Mouse (Mus musculus) heart, embryonic 10.5 days (tissue): ENCODE results near the gene Thap3. TPM values are rescaled to one million over a fixed set of nuclear protein-coding genes. Genes with fewer than 3 reads are reported as not detected.

Experiments
- DNase-seq: peaks from one replicate; pipeline ENCODE4 v3.0.0-alpha.2; 2017; ENCODE audit warnings: low spot score
- H3K27ac ChIP-seq: fragments of 300-500 bp; sonication (generic); 2 replicates; pipeline ENCODE4 v1.5.1; 2016; ENCODE audit warnings: mild to moderate bottlenecking
- H3K27me3 ChIP-seq: fragments of 300-500 bp; sonication (generic); 2 replicates; pipeline ENCODE4 v1.6.1; 2016; ENCODE audit warnings: mild to moderate bottlenecking; ENCODE audit not compliant: poor library complexity, insufficient read depth, severe bottlenecking
- H3K36me3 ChIP-seq: fragments of 300-500 bp; sonication (generic); 2 replicates; pipeline ENCODE4 v1.6.1; 2016; ENCODE audit warnings: mild to moderate bottlenecking, moderate library complexity
- H3K4me1 ChIP-seq: fragments of 300-500 bp; sonication (generic); 2 replicates; pipeline ENCODE4 v1.6.1; 2016; ENCODE audit warnings: mild to moderate bottlenecking
- H3K4me3 ChIP-seq: fragments of 300-500 bp; sonication (generic); 2 replicates; pipeline ENCODE4 v1.5.1; 2016; ENCODE audit warnings: mild to moderate bottlenecking, moderate library complexity
- H3K9me3 ChIP-seq: fragments of 300-500 bp; sonication (generic); 2 replicates; pipeline ENCODE4 v1.6.1; 2016; ENCODE audit warnings: mild to moderate bottlenecking, moderate library complexity
- WGBS: fragments of 180-500 bp; shearing (Covaris S2); methylation state at CpG from one replicate; pipeline ENCODE4 v1.1.7; 2016; 5-methylcytosine and 5-hydroxymethylcytosine counted together
- polyA plus RNA-seq: library from polyadenylated mRNA; unstranded; fragments of >200 nt; fragmentation: Nextera tagmentation; extraction: Ambion mirVana; gene quantifications from 2 replicates; pipeline ENCODE4 v1.2.1, GENCODE M21; 2016

The Thap3 gene
- polyA plus RNA-seq, 1 experiment from 2014 or later: 29.3 TPM

DNA sequence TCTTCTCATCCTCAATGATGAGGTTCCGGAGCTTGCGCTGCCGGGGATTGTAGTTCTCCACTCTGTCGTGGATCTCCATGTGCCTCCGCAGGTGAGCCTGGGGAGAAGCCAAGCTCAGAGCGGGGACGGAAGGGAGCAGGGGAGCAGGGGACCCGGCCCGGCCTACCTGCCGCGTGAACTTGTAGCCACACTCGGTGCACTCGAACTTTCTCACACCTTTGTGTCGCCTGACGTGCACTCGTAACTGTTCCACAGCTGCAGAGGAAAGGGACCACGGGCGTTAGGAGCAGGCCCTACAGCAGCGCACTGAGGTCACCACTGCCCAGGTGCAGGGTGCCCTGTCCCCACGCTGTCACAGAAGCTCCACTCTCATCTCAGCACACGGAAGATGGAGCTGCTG lies 31.2 kb upstream of the Thap3 start:
- Histone ChIP-seq H3K36me3 (peaks cover 96% of the 10 kb centered on the region), H3K9me3 (no peaks in the 10 kb centered on the region), H3K4me1 (peaks cover 16% of the 10 kb centered on the region), H3K27me3 (no peaks in the 10 kb centered on the region), H3K4me3 (no peak overlapping the region), H3K27ac (no peak overlapping the region)
- DNase-seq: no peak
- WGBS: 92% methylated on average over 21 of the region's 21 CpGs

DNA sequence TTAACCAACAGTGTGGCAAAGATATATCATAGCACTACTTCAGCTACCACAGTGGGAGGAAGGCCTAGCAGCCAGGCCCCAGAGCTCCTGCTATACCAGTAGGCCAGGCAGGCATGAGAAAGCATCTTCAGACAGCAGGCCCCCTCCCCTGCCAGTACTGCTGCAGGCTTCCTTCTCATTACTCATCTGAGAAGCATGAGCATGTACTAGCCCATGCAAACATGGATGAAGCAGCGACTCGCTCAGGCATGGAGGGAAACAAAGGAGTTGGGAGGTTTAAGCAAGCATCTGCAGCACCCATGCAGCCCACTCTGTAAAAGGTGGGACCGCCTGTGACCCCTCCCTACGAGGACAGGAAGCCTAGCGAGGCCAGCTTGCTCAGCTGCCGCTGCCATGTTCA lies 30.3 kb upstream of the Thap3 start:
- Histone ChIP-seq H3K4me3 (no peak overlapping the region), H3K27ac (no peak overlapping the region), H3K4me1 (peaks cover 15% of the 10 kb centered on the region; the same call in 1 of the 2 replicates), H3K36me3 (peaks cover 100% of the 10 kb centered on the region), H3K27me3 (no peaks in the 10 kb centered on the region), H3K9me3 (no peaks in the 10 kb centered on the region)
- WGBS: 84% methylated on average over 6 of the region's 6 CpGs
- no peak for DNase-seq

DNA sequence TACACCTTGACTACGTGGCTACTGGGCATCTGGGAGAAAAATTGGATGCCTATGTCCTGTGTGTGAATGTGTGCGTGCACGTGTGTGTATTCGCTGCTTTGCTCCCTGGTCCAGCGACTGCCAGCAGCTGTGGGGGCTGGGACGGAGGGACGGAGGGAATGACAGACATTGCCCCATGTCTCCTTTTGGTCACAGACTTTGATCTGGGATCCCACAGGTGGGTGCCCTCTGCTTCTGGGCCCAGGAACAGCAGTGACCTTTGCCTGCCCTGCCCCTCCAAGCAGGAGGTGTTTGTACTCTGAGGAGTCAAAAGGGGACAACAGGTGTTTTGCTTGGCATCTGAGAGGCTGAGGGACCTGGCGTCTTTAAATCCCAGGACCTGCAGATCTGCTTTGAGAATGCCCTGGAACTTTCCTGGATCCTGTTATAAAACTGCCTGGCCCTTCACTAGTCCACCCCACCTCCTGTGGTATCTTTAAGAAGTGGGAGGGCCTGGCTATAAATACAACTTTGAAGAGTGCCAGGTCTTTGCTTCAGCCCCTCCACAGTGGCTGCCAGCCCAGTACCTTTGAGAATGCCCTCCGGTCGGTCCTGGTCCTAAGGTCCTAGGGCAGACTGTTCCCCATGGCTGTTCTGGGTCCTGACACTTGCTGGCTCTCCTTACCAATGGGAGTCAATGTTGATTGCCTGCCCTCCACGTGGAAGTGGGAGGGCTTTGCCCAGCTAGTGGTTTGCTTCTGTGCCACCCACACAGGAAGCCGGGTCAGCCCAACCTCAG lies 24.4 kb upstream of the Thap3 start:
- H3K4me3 ChIP-seq: peak overlapping the region; percentile 96
- H3K36me3 ChIP-seq: peaks cover 68% of the 10 kb centered on the region
- 75% methylated on average over 12 of the region's 12 CpGs for WGBS
- peaks cover 58% of the 10 kb centered on the region for H3K4me1 ChIP-seq
- H3K27ac ChIP-seq: peak overlapping the region; percentile 39; the same call in 1 of the 2 replicates
- H3K9me3 ChIP-seq: no peaks in the 10 kb centered on the region
- no peaks in the 10 kb centered on the region for H3K27me3 ChIP-seq
- no peak for DNase-seq

DNA sequence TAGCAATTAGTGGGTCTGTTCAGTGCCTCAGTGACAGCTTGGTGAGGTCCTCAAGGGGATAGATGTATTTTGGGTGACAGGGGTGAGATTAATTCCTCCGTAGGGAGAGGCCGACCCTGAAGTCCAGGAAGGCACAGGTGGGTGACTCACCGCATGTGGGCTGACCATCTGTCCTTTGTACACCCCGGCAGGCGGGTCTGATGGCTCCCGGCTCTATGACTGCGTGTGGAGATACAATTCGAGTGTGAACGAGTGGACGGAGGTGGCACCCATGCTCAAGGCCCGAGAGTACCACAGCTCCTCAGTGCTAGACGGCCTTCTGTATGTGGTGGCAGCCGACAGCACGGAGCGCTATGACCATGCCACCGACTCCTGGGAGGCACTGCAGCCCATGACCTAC lies 23.3 kb upstream of the Thap3 start:
- no peak for DNase-seq
- WGBS: 80% methylated on average over 16 of the region's 16 CpGs
- H3K36me3 ChIP-seq: peaks cover 56% of the 10 kb centered on the region
- peak overlapping the region; percentile 10 for H3K27ac ChIP-seq
- H3K9me3 ChIP-seq: no peaks in the 10 kb centered on the region
- peaks cover 68% of the 10 kb centered on the region for H3K4me1 ChIP-seq
- no peaks in the 10 kb centered on the region for H3K27me3 ChIP-seq
- H3K4me3 ChIP-seq: peak overlapping the region; percentile 96

DNA sequence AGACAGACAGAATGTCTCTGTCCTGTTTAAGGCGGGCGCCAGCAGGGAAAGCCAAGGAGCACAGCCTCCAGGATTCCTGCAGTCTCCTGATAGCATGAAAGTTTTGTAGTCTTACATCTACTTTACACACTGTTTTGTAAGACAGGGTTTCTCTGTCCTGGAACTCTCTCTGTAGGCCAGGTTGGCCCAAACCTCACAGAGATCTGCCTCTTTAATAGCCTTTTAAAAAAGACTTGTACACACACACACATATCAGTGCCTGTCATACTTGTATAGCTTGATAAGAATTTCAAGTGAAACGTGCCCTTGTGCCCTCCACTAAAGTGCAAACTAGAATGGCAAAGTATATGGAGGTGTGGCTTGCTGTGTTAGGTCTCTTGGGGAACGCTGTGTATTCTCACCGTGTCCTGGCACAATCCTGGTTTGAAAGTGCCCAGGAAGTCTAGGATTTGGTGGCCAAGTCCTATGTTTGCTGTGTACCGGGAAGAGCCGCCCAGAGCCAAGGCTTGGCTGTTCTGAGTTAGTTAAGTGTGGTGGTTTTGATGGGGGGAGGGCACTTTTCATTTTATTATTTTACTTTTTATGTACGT lies 22.5 kb upstream of the Thap3 start:
- peaks cover 76% of the 10 kb centered on the region for H3K4me1 ChIP-seq

DNA sequence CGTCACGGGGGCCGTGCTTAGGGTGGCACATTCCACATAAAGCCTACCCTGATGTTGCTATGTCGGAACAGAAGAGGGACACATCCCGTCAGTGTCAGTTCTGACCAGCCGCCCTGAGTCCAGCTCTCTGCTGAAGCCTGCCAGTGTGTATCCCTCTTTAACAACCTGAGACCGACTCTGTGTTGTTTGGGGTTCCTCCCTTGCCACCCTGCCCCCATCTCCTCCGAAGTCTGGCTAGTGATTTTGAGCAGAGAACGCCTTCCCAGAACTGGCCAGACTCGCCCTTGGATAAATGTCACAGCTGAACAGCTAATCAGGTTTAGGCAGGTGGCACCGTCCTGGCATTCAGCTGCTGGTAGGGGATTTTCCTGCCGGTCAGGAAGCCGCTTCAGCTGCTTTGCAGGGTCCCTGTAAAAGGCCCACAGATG lies 21.9 kb upstream of the Thap3 start:
- H3K27ac ChIP-seq: peak overlapping the region; percentile 95
- 5% methylated on average over 13 of the region's 13 CpGs for WGBS
- H3K4me1 ChIP-seq: peaks cover 72% of the 10 kb centered on the region

More for the DNA sequence above, 22.5 kb upstream of the Thap3 start:
- H3K9me3 ChIP-seq: no peaks in the 10 kb centered on the region
- DNase-seq: no peak
- no peaks in the 10 kb centered on the region for H3K27me3 ChIP-seq
- WGBS: 57% methylated on average over 8 of the region's 8 CpGs
- peaks cover 48% of the 10 kb centered on the region for H3K36me3 ChIP-seq
- peak overlapping the region; percentile 96 for H3K4me3 ChIP-seq
- peak overlapping the region; percentile 95 for H3K27ac ChIP-seq

DNA sequence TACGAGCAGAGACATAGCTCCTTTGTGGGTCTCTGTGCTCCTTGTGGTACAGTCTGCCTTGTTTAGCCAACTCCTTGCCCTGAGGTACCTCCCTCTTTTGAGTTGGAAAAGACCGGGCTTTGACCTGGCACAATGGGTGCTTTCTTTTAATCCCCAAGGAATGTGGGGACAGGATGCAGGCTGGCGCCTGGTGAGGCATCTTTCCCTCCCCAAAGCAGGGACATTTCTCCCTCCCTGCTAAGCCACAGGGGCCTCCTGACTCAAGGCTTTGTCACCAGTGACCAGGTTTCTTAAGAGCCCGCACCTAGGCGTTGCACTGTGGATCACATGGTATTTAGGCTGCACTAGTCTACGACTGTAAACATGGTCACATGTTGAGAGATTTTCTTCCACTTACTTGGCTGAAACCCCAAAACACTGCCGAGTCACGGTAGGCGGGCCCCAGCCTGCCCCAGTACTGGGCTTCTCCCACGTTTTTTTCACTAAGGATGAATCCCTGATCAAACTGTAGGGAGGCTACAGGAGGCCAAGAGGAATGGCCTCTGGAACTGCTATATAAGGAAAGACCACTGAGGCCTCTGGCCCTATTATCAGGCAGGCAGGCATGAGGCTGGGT lies 21.4 kb upstream of the Thap3 start:
- Histone ChIP-seq H3K36me3 (peaks cover 37% of the 10 kb centered on the region), H3K9me3 (no peaks in the 10 kb centered on the region), H3K27ac (peak overlapping the region; percentile 95), H3K27me3 (no peaks in the 10 kb centered on the region), H3K4me1 (peaks cover 72% of the 10 kb centered on the region), H3K4me3 (peak overlapping the region; percentile 96)
- WGBS: 1% methylated on average over 10 of the region's 10 CpGs
- DNase-seq: peak; percentile 93

More for the DNA sequence above, 21.9 kb upstream of the Thap3 start:
- Histone ChIP-seq H3K4me3 (peak overlapping the region; percentile 96), H3K36me3 (peaks cover 42% of the 10 kb centered on the region), H3K9me3 (no peaks in the 10 kb centered on the region), H3K27me3 (no peaks in the 10 kb centered on the region)
- DNase-seq: no peak

DNA sequence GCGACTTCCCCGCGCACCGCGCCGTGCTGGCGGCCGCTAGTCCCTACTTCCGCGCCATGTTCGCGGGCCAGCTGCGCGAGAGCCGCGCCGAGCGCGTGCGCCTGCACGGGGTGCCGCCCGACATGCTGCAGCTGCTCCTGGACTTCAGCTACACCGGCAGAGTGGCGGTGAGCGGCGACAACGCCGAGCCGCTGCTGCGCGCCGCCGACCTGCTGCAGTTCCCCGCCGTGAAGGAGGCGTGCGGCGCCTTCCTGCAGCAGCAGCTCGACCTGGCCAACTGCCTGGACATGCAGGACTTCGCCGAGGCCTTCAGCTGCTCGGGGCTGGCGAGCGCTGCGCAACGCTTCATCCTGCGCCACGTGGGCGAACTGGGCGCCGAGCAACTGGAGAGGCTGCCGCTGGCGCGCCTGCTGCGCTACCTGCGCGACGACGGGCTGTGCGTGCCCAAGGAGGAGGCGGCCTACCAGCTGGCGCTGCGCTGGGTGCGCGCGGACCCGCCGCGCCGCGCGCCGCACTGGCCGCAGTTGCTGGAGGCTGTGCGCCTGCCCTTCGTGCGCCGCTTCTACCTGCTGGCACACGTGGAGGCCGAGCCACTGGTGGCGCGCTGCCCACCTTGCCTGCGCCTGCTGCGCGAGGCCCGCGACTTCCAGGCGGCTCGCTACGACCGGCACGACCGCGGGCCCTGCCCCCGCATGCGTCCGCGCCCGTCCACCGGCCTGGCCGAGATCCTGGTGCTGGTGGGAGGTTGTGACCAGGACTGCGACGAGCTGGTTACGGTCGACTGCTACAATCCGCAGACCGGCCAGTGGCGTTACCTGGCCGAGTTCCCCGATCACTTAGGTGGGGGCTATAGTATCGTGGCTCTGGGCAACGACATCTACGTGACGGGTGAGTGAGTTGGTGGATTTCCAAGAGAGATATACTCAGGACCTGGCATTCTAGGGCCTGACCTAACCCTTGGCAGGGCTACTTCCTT lies 20.6 kb upstream of the Thap3 start:
- peaks cover 70% of the 10 kb centered on the region for H3K4me1 ChIP-seq
- no peaks in the 10 kb centered on the region for H3K27me3 ChIP-seq
- under 1% methylated on average over 113 of the region's 115 CpGs for WGBS
- peak overlapping the region; percentile 96 for H3K4me3 ChIP-seq
- H3K27ac ChIP-seq: peak overlapping the region; percentile 95
- H3K36me3 ChIP-seq: peaks cover 29% of the 10 kb centered on the region
- DNase-seq: no peak
- H3K9me3 ChIP-seq: no peaks in the 10 kb centered on the region

DNA sequence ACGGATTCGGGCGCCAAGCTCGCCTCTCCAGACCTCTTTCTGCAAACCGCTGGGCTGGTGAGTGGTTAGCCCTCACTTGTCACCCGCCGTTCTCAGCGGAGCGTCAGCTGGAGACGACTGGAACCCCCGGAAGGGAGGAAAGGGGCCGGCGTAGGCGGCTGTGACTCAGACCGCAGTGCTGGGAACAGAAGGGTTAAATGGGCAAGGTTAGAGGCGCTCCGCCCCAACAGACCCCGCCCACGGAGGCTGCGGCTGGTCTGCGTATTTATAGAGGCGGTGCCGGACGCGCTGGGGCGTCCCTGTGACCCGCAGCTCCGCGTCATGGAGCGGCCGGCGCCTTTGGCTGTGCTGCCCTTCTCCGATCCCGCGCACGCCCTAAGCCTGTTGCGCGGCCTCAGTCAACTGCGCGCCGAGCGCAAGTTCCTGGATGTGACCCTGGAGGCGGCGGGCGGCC lies 19.9 kb upstream of the Thap3 start, which contains the start of gene Klhl21:
TSS of gene Klhl21 (plus strand) at position 182 of the 454 bp plus-strand sequence.
- peak within 1 kb of the TSS; percentile 96 for H3K4me3 ChIP-seq
- DNase-seq: peak; percentile 98
- peaks cover 22% of the 10 kb centered on the region for H3K36me3 ChIP-seq
- 1% methylated on average over 45 of the region's 45 CpGs for WGBS
- no peaks in the 10 kb centered on the region for H3K27me3 ChIP-seq
- H3K27ac ChIP-seq: peak within 1 kb of the TSS; percentile 95
- H3K9me3 ChIP-seq: no peaks in the 10 kb centered on the region
- H3K4me1 ChIP-seq: peaks cover 65% of the 10 kb centered on the region

DNA sequence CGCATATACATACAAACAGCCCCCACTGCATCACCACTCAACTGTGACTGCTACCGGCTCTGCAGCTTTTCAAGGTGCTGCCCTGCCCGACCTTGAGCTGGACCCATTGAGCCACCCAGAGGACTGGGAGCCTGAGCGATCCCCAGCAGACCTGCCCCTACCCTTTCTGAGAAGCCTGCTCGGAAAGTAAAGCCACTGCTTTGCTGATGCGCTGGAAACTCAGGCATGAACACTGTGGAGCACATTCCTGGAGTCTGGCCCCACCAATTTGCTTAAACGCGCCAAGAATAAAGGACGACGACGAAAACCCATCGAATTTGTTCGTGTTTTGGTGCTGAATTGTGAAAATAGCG lies 19.3 kb upstream of the Thap3 start:
- under 1% methylated on average over 14 of the region's 14 CpGs for WGBS
- peak overlapping the region; percentile 95 for H3K27ac ChIP-seq
- H3K36me3 ChIP-seq: peaks cover 16% of the 10 kb centered on the region
- no peaks in the 10 kb centered on the region for H3K9me3 ChIP-seq
- peak overlapping the region; percentile 96 for H3K4me3 ChIP-seq
- peaks cover 59% of the 10 kb centered on the region for H3K4me1 ChIP-seq
- H3K27me3 ChIP-seq: no peaks in the 10 kb centered on the region
- DNase-seq: no peak

DNA sequence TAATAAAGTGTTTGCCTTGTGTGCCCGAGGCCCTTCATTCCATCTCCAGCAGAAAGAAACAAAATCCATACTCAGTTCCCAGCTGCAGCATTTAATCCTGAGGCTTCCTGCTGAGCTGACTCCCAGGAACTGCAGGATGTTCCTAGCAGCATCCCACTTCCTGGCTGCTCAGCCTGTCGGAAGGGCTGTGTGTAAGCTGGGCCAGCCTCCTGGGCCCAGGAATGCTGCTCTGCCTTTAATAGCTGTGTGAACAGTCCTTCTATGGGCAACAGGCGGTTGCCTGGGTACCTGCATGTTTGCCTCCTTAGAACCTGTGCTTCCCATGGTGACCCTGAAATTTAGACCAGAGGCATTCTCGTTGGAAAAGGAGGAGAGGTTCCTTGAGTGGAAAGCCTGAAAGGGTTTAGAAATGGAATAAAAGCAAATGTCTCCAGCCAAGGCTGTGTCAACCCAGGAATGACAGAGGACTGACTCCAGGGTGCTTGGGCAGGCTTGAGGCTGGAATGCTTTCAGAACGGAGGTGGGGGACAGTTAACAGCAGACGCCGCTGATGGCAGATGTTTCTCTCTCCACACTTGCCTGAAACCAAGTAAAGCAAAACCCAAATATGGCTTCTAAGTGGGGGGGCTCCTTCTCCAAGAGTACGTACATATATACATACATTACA lies 18.8 kb upstream of the Thap3 start:
- 7% methylated on average over 8 of the region's 8 CpGs for WGBS
- DNase-seq: peak; percentile 92
- H3K4me1 ChIP-seq: peaks cover 54% of the 10 kb centered on the region
- H3K36me3 ChIP-seq: peaks cover 11% of the 10 kb centered on the region
- peak overlapping the region; percentile 96 for H3K4me3 ChIP-seq
- H3K27me3 ChIP-seq: no peaks in the 10 kb centered on the region
- H3K27ac ChIP-seq: peak overlapping the region; percentile 95
- no peaks in the 10 kb centered on the region for H3K9me3 ChIP-seq

DNA sequence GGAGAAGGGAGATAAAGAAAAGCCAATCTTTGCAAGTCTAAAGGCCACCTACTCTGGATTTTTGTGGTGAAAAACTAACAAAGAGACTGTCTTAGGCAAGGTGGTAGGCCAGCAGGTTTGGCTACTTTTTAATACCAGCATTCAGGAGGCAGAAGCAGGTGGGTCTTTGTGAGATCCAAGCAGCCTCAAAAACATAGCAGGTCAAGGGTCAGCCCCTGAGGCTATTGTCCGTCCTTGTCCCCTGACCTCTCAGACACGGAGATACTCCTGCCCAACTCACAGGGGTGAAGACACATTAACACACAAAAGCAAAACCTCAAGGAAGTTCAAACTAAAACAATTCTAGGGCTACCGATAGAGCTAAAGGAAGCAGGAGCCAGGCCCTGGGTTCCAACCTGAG lies 18.0 kb upstream of the Thap3 start:
- Histone ChIP-seq H3K4me3 (peak overlapping the region; percentile 96), H3K36me3 (peaks cover 3% of the 10 kb centered on the region; the same call in 1 of the 2 replicates), H3K9me3 (no peaks in the 10 kb centered on the region), H3K4me1 (peaks cover 46% of the 10 kb centered on the region), H3K27ac (peak overlapping the region; percentile 95), H3K27me3 (no peaks in the 10 kb centered on the region)
- DNase-seq: no peak
- 38% methylated on average over 3 of the region's 3 CpGs for WGBS
